Mouse (Mus musculus) midbrain, embryonic 15.5 days (tissue): Measurements from ENCODE around the gene Gm11168. TPM values are rescaled to one million over a fixed set of nuclear protein-coding genes. Genes with fewer than 3 reads are reported as not detected.
"Not testable (repeated sequence)": the region's sequence is repeated elsewhere in the genome, so short reads cannot be mapped to it uniquely, and the experiment has no call there.

ENCODE experiments used
- ATAC-seq: fragments of 200-750 bp; cut with Nextera tagmentation; replicated peaks from 2 replicates; pipeline ENCODE4 v1.8.0; 2017; ENCODE audit warnings: moderate TSS enrichment
- H3K27ac ChIP-seq: fragments of 300-500 bp; sonication (generic); 2 replicates; pipeline ENCODE4 v1.5.1; 2015; ENCODE audit warnings: mild to moderate bottlenecking, inconsistent platforms
- H3K27me3 ChIP-seq: fragments of 300-500 bp; sonication (generic); replicated peaks from 2 replicates; pipeline ENCODE4 v1.6.1; 2015; ENCODE audit warnings: inconsistent platforms
- H3K36me3 ChIP-seq: fragments of 300-500 bp; sonication (generic); replicated peaks from 2 replicates; pipeline ENCODE4 v1.6.1; 2015; ENCODE audit warnings: inconsistent platforms
- H3K4me1 ChIP-seq: fragments of 300-500 bp; sonication (generic); 2 replicates; pipeline ENCODE4 v1.6.1; 2015; ENCODE audit warnings: inconsistent platforms
- H3K4me2 ChIP-seq: fragments of 300-500 bp; sonication (generic); 2 replicates; pipeline ENCODE4 v1.6.1; 2015; ENCODE audit warnings: inconsistent platforms, mild to moderate bottlenecking, moderate library complexity
- H3K4me3 ChIP-seq: fragments of 300-500 bp; sonication (generic); 2 replicates; pipeline ENCODE4 v1.5.1; 2015; ENCODE audit warnings: mild to moderate bottlenecking, inconsistent platforms
- H3K9ac ChIP-seq: fragments of 300-500 bp; sonication (generic); 2 replicates; pipeline ENCODE4 v1.6.1; 2015; ENCODE audit warnings: mild to moderate bottlenecking, inconsistent platforms
- H3K9me3 ChIP-seq: fragments of 300-500 bp; sonication (generic); 2 replicates; pipeline ENCODE4 v1.6.1; 2016; ENCODE audit warnings: inconsistent platforms
- WGBS: fragments of 180-500 bp; shearing (Covaris S2); methylation state at CpG from one replicate; pipeline ENCODE4 v1.1.7; 2015; ENCODE audit warnings: mixed read lengths; 5-methylcytosine and 5-hydroxymethylcytosine counted together
- polyA plus RNA-seq: library from polyadenylated mRNA; unstranded; fragments of >200 nt; fragmentation: Nextera tagmentation; extraction: Ambion mirVana; gene quantifications from 2 replicates; pipeline ENCODE4 v1.2.1, GENCODE M21; 2015

The Gm11168 gene
- polyA plus RNA-seq, 1 experiment from 2014 or later = not detected

GRCm38 (mm10) chr9:3017108-3017507, 14.0 kb downstream of the Gm11168 start, which contains the start of gene Gm10719:
Gene Gm10719 (plus strand): TSS chr9:3017408.
- not testable (repeated sequence) for H3K27me3 ChIP-seq, ATAC-seq, H3K4me3 ChIP-seq, H3K9me3 ChIP-seq, H3K9ac ChIP-seq, H3K27ac ChIP-seq, H3K4me1 ChIP-seq, H3K36me3 ChIP-seq, H3K4me2 ChIP-seq
- 44% methylated on average over 2 of the region's 9 CpGs for WGBS

GRCm38 (mm10) chr9:3018944-3019343, 15.8 kb downstream of the Gm11168 start:
- H3K36me3 ChIP-seq, H3K4me1 ChIP-seq, H3K4me3 ChIP-seq, H3K27me3 ChIP-seq, ATAC-seq, H3K4me2 ChIP-seq, H3K9me3 ChIP-seq, H3K27ac ChIP-seq, H3K9ac ChIP-seq: not testable (repeated sequence)
- WGBS = 63% methylated on average over 9 of the region's 9 CpGs

GRCm38 (mm10) chr9:3019835-3020727, 16.9 kb downstream of the Gm11168 start:
- H3K4me2 ChIP-seq, H3K27ac ChIP-seq, H3K9ac ChIP-seq, H3K9me3 ChIP-seq, H3K36me3 ChIP-seq, H3K4me1 ChIP-seq, H3K27me3 ChIP-seq, H3K4me3 ChIP-seq: not testable (repeated sequence)
- ATAC-seq = 0 out of 2 replicates have a peak, but pooled peaks have one; percentile 69
- 76% methylated on average over 17 of the region's 19 CpGs for WGBS

GRCm38 (mm10) chr9:3022316-3023008, 19.3 kb downstream of the Gm11168 start:
- not testable (repeated sequence) for H3K27me3 ChIP-seq, H3K36me3 ChIP-seq, H3K4me3 ChIP-seq, H3K9ac ChIP-seq, H3K9me3 ChIP-seq, H3K27ac ChIP-seq, H3K4me1 ChIP-seq, ATAC-seq, H3K4me2 ChIP-seq
- 74% methylated on average over 11 of the region's 13 CpGs for WGBS

- H3K9me3 ChIP-seq, H3K27me3 ChIP-seq, H3K9ac ChIP-seq, H3K36me3 ChIP-seq, H3K4me3 ChIP-seq, ATAC-seq, H3K4me1 ChIP-seq, H3K4me2 ChIP-seq, H3K27ac ChIP-seq: not testable (repeated sequence)
- 77% methylated on average over 12 of the region's 13 CpGs for WGBS
Measured at GRCm38 (mm10) chr9:3023312-3023984, 20.3 kb downstream of the Gm11168 start, which contains the start of gene Gm10718. Gene Gm10718 (plus strand): TSS chr9:3023547.

GRCm38 (mm10) chr9:3023985-3024648, 21.0 kb downstream of the Gm11168 start:
- H3K4me2 ChIP-seq, H3K36me3 ChIP-seq, H3K9me3 ChIP-seq, H3K4me1 ChIP-seq, ATAC-seq, H3K27me3 ChIP-seq, H3K9ac ChIP-seq, H3K4me3 ChIP-seq, H3K27ac ChIP-seq: not testable (repeated sequence)
- 76% methylated on average over 16 of the region's 16 CpGs for WGBS

GRCm38 (mm10) chr9:3024912-3025467, 21.8 kb downstream of the Gm11168 start, which contains the start of gene Gm10717:
Gene Gm10717 (plus strand): TSS chr9:3025417.
- H3K9ac ChIP-seq, H3K9me3 ChIP-seq, H3K27ac ChIP-seq, H3K4me1 ChIP-seq, H3K4me2 ChIP-seq, ATAC-seq, H3K36me3 ChIP-seq, H3K27me3 ChIP-seq, H3K4me3 ChIP-seq: not testable (repeated sequence)
- WGBS = 71% methylated on average over 12 of the region's 12 CpGs

- H3K36me3 ChIP-seq, H3K4me2 ChIP-seq, H3K27me3 ChIP-seq, H3K4me1 ChIP-seq, ATAC-seq, H3K9me3 ChIP-seq, H3K27ac ChIP-seq, H3K9ac ChIP-seq, H3K4me3 ChIP-seq: not testable (repeated sequence)
- 76% methylated on average over 6 of the region's 6 CpGs for WGBS
Measured at GRCm38 (mm10) chr9:3025653-3026052, 22.5 kb downstream of the Gm11168 start.

GRCm38 (mm10) chr9:3026136-3026535, 23.0 kb downstream of the Gm11168 start:
- not testable (repeated sequence) for H3K4me1 ChIP-seq, H3K9me3 ChIP-seq, H3K27ac ChIP-seq, H3K36me3 ChIP-seq, H3K4me2 ChIP-seq, H3K4me3 ChIP-seq, H3K9ac ChIP-seq, ATAC-seq, H3K27me3 ChIP-seq
- WGBS = 76% methylated on average over 5 of the region's 5 CpGs

- not testable (repeated sequence) for H3K9ac ChIP-seq, H3K36me3 ChIP-seq, ATAC-seq, H3K9me3 ChIP-seq, H3K4me2 ChIP-seq, H3K27ac ChIP-seq, H3K4me3 ChIP-seq, H3K4me1 ChIP-seq, H3K27me3 ChIP-seq
- WGBS = 65% methylated on average over 9 of the region's 9 CpGs
Measured at GRCm38 (mm10) chr9:3026741-3027140, 23.6 kb downstream of the Gm11168 start.

- not testable (repeated sequence) for H3K4me1 ChIP-seq, H3K4me3 ChIP-seq, H3K36me3 ChIP-seq, H3K4me2 ChIP-seq, H3K9ac ChIP-seq, H3K27me3 ChIP-seq, ATAC-seq, H3K27ac ChIP-seq, H3K9me3 ChIP-seq
- WGBS = 67% methylated on average over 9 of the region's 9 CpGs
Measured at GRCm38 (mm10) chr9:3027200-3027599, 24.1 kb downstream of the Gm11168 start.
